Mouse (Mus musculus) MEL (cell line): ENCODE data around the gene Nomo1. TPM values are rescaled to one million over a fixed set of nuclear protein-coding genes. Genes with fewer than 3 reads are reported as not detected.

Source experiments
- DNase-seq: peaks from one replicate; pipeline ENCODE4 v3.0.0; 2011; ENCODE audit warnings: low read depth, low spot score
- H3K27ac ChIP-seq: 2 replicates; pipeline ENCODE4 v1.5.1; 2012; ENCODE audit warnings: low read depth, mild to moderate bottlenecking, control low read depth, low read length, moderate library complexity; ENCODE audit not compliant: control insufficient read depth
- H3K27me3 ChIP-seq, 2 experiments: fragments of 150-350 bp in 1 of 2; sonication (generic) in 1 of 2; 2 replicates each; pipeline ENCODE4 v1.6.1; 2012; ENCODE audit warnings: low read length in 2 of 2, mild to moderate bottlenecking in 2 of 2, improper control_type of control experiment in 1 of 2, moderate library complexity in 1 of 2; ENCODE audit not compliant: insufficient read depth in 2 of 2, control insufficient read depth in 1 of 2
- H3K36me3 ChIP-seq, 2 experiments: 2 replicates each; pipeline ENCODE4 v1.6.1; 2012 to 2014; ENCODE audit warnings: low read length in 2 of 2, improper control_type of control experiment in 1 of 2, inconsistent platforms in 1 of 2, mild to moderate bottlenecking in 1 of 2; ENCODE audit not compliant: insufficient read depth in 2 of 2, control insufficient read depth in 1 of 2
- H3K4me1 ChIP-seq, 2 experiments: fragments of 150-350 bp in 1 of 2; sonication (generic) in 1 of 2; 2 replicates each; pipeline ENCODE4 v1.6.1; 2012; ENCODE audit warnings: low read length in 2 of 2, improper control_type of control experiment in 1 of 2, mild to moderate bottlenecking in 1 of 2; ENCODE audit not compliant: insufficient read depth in 2 of 2, control insufficient read depth in 1 of 2
- H3K4me3 ChIP-seq, 2 experiments: fragments of 150-350 bp in 1 of 2; sonication (generic) in 1 of 2; 2 replicates each; pipeline ENCODE4 v1.5.1; 2012; ENCODE audit warnings: low read depth in 2 of 2, low read length in 2 of 2, mild to moderate bottlenecking in 2 of 2, moderate library complexity in 2 of 2, control low read depth in 1 of 2, improper control_type of control experiment in 1 of 2; ENCODE audit not compliant: control insufficient read depth in 1 of 2, insufficient read depth in 1 of 2
- H3K79me2 ChIP-seq: 2 replicates; pipeline ENCODE4 v1.6.1; 2012; ENCODE audit warnings: mild to moderate bottlenecking, low read length, moderate library complexity; ENCODE audit not compliant: control insufficient read depth, poor library complexity, insufficient read depth
- H3K9ac ChIP-seq: 2 replicates; pipeline ENCODE4 v1.6.1; 2012; ENCODE audit warnings: low read depth, mild to moderate bottlenecking, control low read depth, low read length, moderate library complexity; ENCODE audit not compliant: control insufficient read depth, poor library complexity, severe bottlenecking
- H3K9me3 ChIP-seq: fragments of 150-350 bp; sonication (generic); replicated peaks from 2 replicates; pipeline ENCODE4 v1.6.1; 2012; ENCODE audit warnings: mild to moderate bottlenecking, low read length, improper control_type of control experiment, moderate library complexity; ENCODE audit not compliant: insufficient read depth
- CHD1 ChIP-seq: IDR thresholded peaks from 2 replicates; pipeline ENCODE4 v1.6.1; 2012; ENCODE audit warnings: low read depth, mild to moderate bottlenecking, inconsistent platforms, low read length, improper control_type of control experiment
- CTCF ChIP-seq, 3 experiments: IDR thresholded peaks in 2 of 3; conservative IDR thresholded peaks in 1 of 3; 2 replicates each; pipeline ENCODE4 v1.5.1; 2011 to 2012; ENCODE audit warnings: low read length in 3 of 3, low read depth in 2 of 3, mild to moderate bottlenecking in 2 of 3, improper control_type of control experiment in 1 of 3, inconsistent platforms in 1 of 3, mixed read lengths in 1 of 3, moderate library complexity in 1 of 3; ENCODE audit not compliant: control insufficient read depth in 1 of 3, insufficient read depth in 1 of 3, poor library complexity in 1 of 3, severe bottlenecking in 1 of 3
- E2F4 ChIP-seq: IDR thresholded peaks from 2 replicates; pipeline ENCODE4 v1.6.1; 2011; ENCODE audit warnings: low read depth, low read length, improper control_type of control experiment, borderline replicate concordance
- ELF1 ChIP-seq: IDR thresholded peaks from 2 replicates; pipeline ENCODE4 v1.6.1; 2014; ENCODE audit warnings: low read depth, mild to moderate bottlenecking, inconsistent platforms, low read length, improper control_type of control experiment, moderate library complexity
- EP300 ChIP-seq, 2 experiments: IDR thresholded peaks; 2 replicates each; pipeline ENCODE4 v1.6.1; 2011; ENCODE audit warnings: improper control_type of control experiment in 2 of 2, low read length in 2 of 2, low read depth in 1 of 2, mild to moderate bottlenecking in 1 of 2
- GABPA ChIP-seq: IDR thresholded peaks from 2 replicates; pipeline ENCODE4 v1.6.1; 2012; ENCODE audit warnings: low read depth, mild to moderate bottlenecking, inconsistent platforms, low read length, improper control_type of control experiment, moderate library complexity
- JUND ChIP-seq: IDR thresholded peaks from 2 replicates; pipeline ENCODE4 v1.6.1; 2011; ENCODE audit warnings: low read depth, mild to moderate bottlenecking, improper control_type of control experiment, low read length
- KAT2A ChIP-seq: conservative IDR thresholded peaks from 2 replicates; pipeline ENCODE4 v1.6.1; 2012; ENCODE audit warnings: low read depth, low read length, improper control_type of control experiment, inconsistent platforms
- MAZ ChIP-seq: IDR thresholded peaks from 2 replicates; pipeline ENCODE4 v1.6.1; 2012; ENCODE audit warnings: low read depth, mild to moderate bottlenecking, inconsistent platforms, low read length, improper control_type of control experiment
- MEF2A ChIP-seq: IDR thresholded peaks from 2 replicates; pipeline ENCODE4 v1.6.1; 2014; ENCODE audit warnings: low read depth, mild to moderate bottlenecking, inconsistent platforms, low read length, improper control_type of control experiment; ENCODE audit not compliant: poor library complexity, insufficient replicate concordance, severe bottlenecking; ENCODE audit errors: extremely low read depth
- MYB ChIP-seq: IDR thresholded peaks from 2 replicates; pipeline ENCODE4 v1.6.1; 2011; ENCODE audit warnings: mild to moderate bottlenecking, low read depth, low read length, improper control_type of control experiment
- MYC ChIP-seq: IDR thresholded peaks from 2 replicates; pipeline ENCODE4 v1.6.1; 2011; ENCODE audit warnings: low read depth, mild to moderate bottlenecking, low read length, improper control_type of control experiment, moderate library complexity
- NELFE ChIP-seq: IDR thresholded peaks from 2 replicates; pipeline ENCODE4 v1.6.1; 2011; ENCODE audit warnings: low read depth, low read length, improper control_type of control experiment
- POLR2A ChIP-seq, 2 experiments: IDR thresholded peaks; 2 replicates each; pipeline ENCODE4 v1.6.1; 2011 to 2012; ENCODE audit warnings: low read length in 2 of 2, mild to moderate bottlenecking in 2 of 2, control low read depth in 1 of 2, improper control_type of control experiment in 1 of 2, low read depth in 1 of 2, moderate library complexity in 1 of 2; ENCODE audit not compliant: control insufficient read depth in 1 of 2, insufficient read depth in 1 of 2, poor library complexity in 1 of 2
- POLR2AphosphoS2 ChIP-seq: IDR thresholded peaks from 2 replicates; pipeline ENCODE4 v1.6.1; 2011; ENCODE audit warnings: low read length, improper control_type of control experiment
- POLR2AphosphoS5 ChIP-seq: IDR thresholded peaks from 2 replicates; pipeline ENCODE4 v1.6.1; 2012; ENCODE audit warnings: low read depth, borderline replicate concordance, mild to moderate bottlenecking, inconsistent platforms, low read length, moderate library complexity, mixed read lengths
- RAD21 ChIP-seq: IDR thresholded peaks from 2 replicates; pipeline ENCODE4 v1.6.1; 2011; ENCODE audit warnings: mild to moderate bottlenecking, low read depth, low read length, improper control_type of control experiment
- SIN3A ChIP-seq: IDR thresholded peaks from 2 replicates; pipeline ENCODE4 v1.6.1; 2012; ENCODE audit warnings: low read length, improper control_type of control experiment, inconsistent platforms
- SMC3 ChIP-seq: IDR thresholded peaks from 2 replicates; pipeline ENCODE4 v1.6.1; 2011; ENCODE audit warnings: low read depth, low read length, improper control_type of control experiment
- USF2 ChIP-seq, 2 experiments: IDR thresholded peaks; 2 replicates each; pipeline ENCODE4 v1.6.1; 2011 to 2012; ENCODE audit warnings: improper control_type of control experiment in 2 of 2, low read length in 2 of 2, borderline replicate concordance in 1 of 2, inconsistent platforms in 1 of 2, low read depth in 1 of 2, mild to moderate bottlenecking in 1 of 2; ENCODE audit not compliant: insufficient read depth in 1 of 2
- ZMIZ1 ChIP-seq: IDR thresholded peaks from 2 replicates; pipeline ENCODE4 v1.6.1; 2012; ENCODE audit warnings: low read depth, mild to moderate bottlenecking, inconsistent platforms, low read length, improper control_type of control experiment, moderate library complexity
- ZNF384 ChIP-seq: IDR thresholded peaks from 2 replicates; pipeline ENCODE4 v1.6.1; 2012; ENCODE audit warnings: low read depth, mild to moderate bottlenecking, inconsistent platforms, low read length, improper control_type of control experiment
- polyA plus RNA-seq, 2 experiments: library from polyadenylated mRNA; stranded (reverse) in 1 of 2; unstranded in 1 of 2; fragments of >175 nt in 1 of 2; fragments of >200 nt in 1 of 2; gene quantifications; 2 replicates each; pipeline versions ENCODE4 v1.2.1 to v1.2.4; 2012; ENCODE audit warnings: low replicate concordance in 2 of 2, low read depth in 1 of 2; ENCODE audit not compliant: insufficient read length in 2 of 2, insufficient read depth in 1 of 2, missing spikeins in 1 of 2
- total RNA-seq: library from RNA; depleted of rRNA; stranded (reverse); fragments of 300-350 nt; gene quantifications from 2 replicates; pipeline ENCODE4 v1.2.3, GENCODE M21; 2012

Gene Nomo1
- total and polyA plus RNA-seq, 3 experiments = 195 to 1,239 (median 197) TPM

- Histone ChIP-seq H3K27me3 (no peaks in the 10 kb centered on the region), H3K4me3 (no peak overlapping the region), H3K27ac (no peak overlapping the region)
- TF ChIP-seq CTCF (IDR thresholded peaks at IDR 0.05 in 2 of 3, conservative IDR thresholded peaks at IDR 0.05 in 1 of 3; ENCODE audit: control insufficient read depth in 1 of 3, insufficient read depth in 1 of 3, low read depth in 2 of 3, low read length in 3 of 3, poor library complexity in 1 of 3, severe bottlenecking in 1 of 3) = no peak
- TF ChIP-seq ELF1 = no peak
- TF ChIP-seq ZNF384 = no peak
- TF ChIP-seq EP300 (IDR thresholded peaks at IDR 0.05; ENCODE audit: low read depth in 1 of 2, low read length in 2 of 2) = no peak
- TF ChIP-seq ZMIZ1 = no peak
- no peak for TF ChIP-seq MYC
- TF ChIP-seq POLR2A (IDR thresholded peaks at IDR 0.05; ENCODE audit: control insufficient read depth in 1 of 2, insufficient read depth in 1 of 2, low read depth in 1 of 2, low read length in 2 of 2, poor library complexity in 1 of 2) = no peak
- no peak for TF ChIP-seq POLR2AphosphoS2
- no peak for TF ChIP-seq JUND
- no peak for TF ChIP-seq CHD1
- no peak for TF ChIP-seq RAD21
- no peak for TF ChIP-seq E2F4
- TF ChIP-seq NELFE = no peak
- TF ChIP-seq SIN3A = no peak
- TF ChIP-seq SMC3 = no peak
- no peak for TF ChIP-seq MAZ
- TF ChIP-seq MYB = no peak
- TF ChIP-seq, all 39 proteins: peak for 0
- Histone ChIP-seq H3K4me1 (no peaks in the 10 kb centered on the region), H3K36me3 (no peaks in the 10 kb centered on the region), H3K9me3 (no peaks in the 10 kb centered on the region), H3K9ac (no peak overlapping the region), H3K79me2 (no peaks in the 10 kb centered on the region)
- DNase-seq = no peak
Measured at GRCm38 (mm10) chr7:46097319-46097783, 63.9 kb downstream of the Nomo1 start.

GRCm38 (mm10) chr7:46098221-46098918 lies 64.9 kb downstream of the Nomo1 start:
- no peaks in the 10 kb centered on the region for H3K27me3 ChIP-seq
- H3K4me3 ChIP-seq = no peak overlapping the region
- H3K9me3 ChIP-seq = no peaks in the 10 kb centered on the region
- H3K9ac ChIP-seq = no peak overlapping the region
- H3K27ac ChIP-seq = no peak overlapping the region
- H3K79me2 ChIP-seq = no peaks in the 10 kb centered on the region
- no peaks in the 10 kb centered on the region for H3K4me1 ChIP-seq
- TF ChIP-seq USF2 (IDR thresholded peaks at IDR 0.05; ENCODE audit: borderline replicate concordance in 1 of 2, insufficient read depth in 1 of 2, low read depth in 1 of 2, low read length in 2 of 2) (no peak), MAZ (no peak), CHD1 (no peak), E2F4 (no peak), ZNF384 (no peak), MYB (no peak), MEF2A (no peak), JUND (no peak), SMC3 (no peak), GABPA (no peak), POLR2AphosphoS5 (no peak), KAT2A (no peak)
- H3K36me3 ChIP-seq = no peaks in the 10 kb centered on the region
- DNase-seq = no peak
